Mouse (Mus musculus): Measurements from ENCODE around the gene Shisal2a.

- no peak for TF ChIP-seq CTCF (IDR thresholded peaks at IDR 0.05; ENCODE audit: borderline replicate concordance, insufficient read depth, low read length)
- TF ChIP-seq POLR2A (IDR thresholded peaks at IDR 0.05; ENCODE audit: low read depth, low read length) = no peak
Observed at GRCm38 (mm10) chr4:108392558-108392957, 9.4 kb upstream of the Shisal2a start.
